Mouse (Mus musculus) intestine, embryonic 14.5 days (tissue): ENCODE results near the gene Gm26620. TPM values are rescaled to one million over a fixed set of nuclear protein-coding genes. Genes with fewer than 3 reads are reported as not detected.

Experiments used
- ATAC-seq: fragments of 200-750 bp; cut with Nextera tagmentation; replicated peaks from 2 replicates; pipeline ENCODE4 v1.8.0; 2017; ENCODE audit warnings: low read depth, moderate number of reproducible peaks, moderate TSS enrichment, moderate library complexity; ENCODE audit not compliant: low FRiP score, low TSS enrichment
- DNase-seq: peaks from one replicate; pipeline ENCODE4 v3.0.0-alpha.2; 2018; ENCODE audit warnings: low spot score
- H3K27ac ChIP-seq: fragments of 300-500 bp; sonication (generic); 2 replicates; pipeline ENCODE4 v1.5.1; 2014; ENCODE audit warnings: low read depth, mild to moderate bottlenecking, control low read depth
- H3K27me3 ChIP-seq: fragments of 300-500 bp; sonication (generic); replicated peaks from 2 replicates; pipeline ENCODE4 v1.6.1; 2014; ENCODE audit warnings: low read length, control low read depth; ENCODE audit not compliant: control insufficient read depth, insufficient read depth
- H3K36me3 ChIP-seq: fragments of 300-500 bp; sonication (generic); 2 replicates; pipeline ENCODE4 v1.6.1; 2014; ENCODE audit warnings: low read length, control low read depth; ENCODE audit not compliant: control insufficient read depth, insufficient read depth
- H3K4me1 ChIP-seq: fragments of 300-500 bp; sonication (generic); replicated peaks from 2 replicates; pipeline ENCODE4 v1.6.1; 2014; ENCODE audit warnings: low read length, control low read depth, mixed read lengths; ENCODE audit not compliant: control insufficient read depth, insufficient read depth
- H3K4me2 ChIP-seq: fragments of 300-500 bp; sonication (generic); 2 replicates; pipeline ENCODE4 v1.6.1; 2014; ENCODE audit warnings: low read length
- H3K4me3 ChIP-seq: fragments of 300-500 bp; sonication (generic); 2 replicates; pipeline ENCODE4 v1.5.1; 2014; ENCODE audit warnings: low read depth, low read length, control low read depth, mixed read lengths
- H3K9ac ChIP-seq: fragments of 300-500 bp; sonication (generic); 2 replicates; pipeline ENCODE4 v1.6.1; 2014; ENCODE audit warnings: mild to moderate bottlenecking, low read length
- H3K9me3 ChIP-seq: fragments of 300-500 bp; sonication (generic); 2 replicates; pipeline ENCODE4 v1.6.1; 2016; ENCODE audit warnings: low read length, control low read depth; ENCODE audit not compliant: control insufficient read depth
- WGBS: fragments of 180-500 bp; shearing (Covaris S2); extraction: QIAGEN DNeasy Blood & Tissue Kit; methylation state at CpG from one replicate; pipeline ENCODE4 v1.1.7; 2014; 5-methylcytosine and 5-hydroxymethylcytosine counted together
- polyA plus RNA-seq: library from polyadenylated mRNA; unstranded; fragments of >200 nt; fragmentation: Nextera tagmentation; extraction: Ambion mirVana; gene quantifications from 2 replicates; pipeline ENCODE4 v1.2.1, GENCODE M21; 2014

Gm26620 gene
- polyA plus RNA-seq, 1 experiment from 2014 or later, result 1.1 TPM

DNA sequence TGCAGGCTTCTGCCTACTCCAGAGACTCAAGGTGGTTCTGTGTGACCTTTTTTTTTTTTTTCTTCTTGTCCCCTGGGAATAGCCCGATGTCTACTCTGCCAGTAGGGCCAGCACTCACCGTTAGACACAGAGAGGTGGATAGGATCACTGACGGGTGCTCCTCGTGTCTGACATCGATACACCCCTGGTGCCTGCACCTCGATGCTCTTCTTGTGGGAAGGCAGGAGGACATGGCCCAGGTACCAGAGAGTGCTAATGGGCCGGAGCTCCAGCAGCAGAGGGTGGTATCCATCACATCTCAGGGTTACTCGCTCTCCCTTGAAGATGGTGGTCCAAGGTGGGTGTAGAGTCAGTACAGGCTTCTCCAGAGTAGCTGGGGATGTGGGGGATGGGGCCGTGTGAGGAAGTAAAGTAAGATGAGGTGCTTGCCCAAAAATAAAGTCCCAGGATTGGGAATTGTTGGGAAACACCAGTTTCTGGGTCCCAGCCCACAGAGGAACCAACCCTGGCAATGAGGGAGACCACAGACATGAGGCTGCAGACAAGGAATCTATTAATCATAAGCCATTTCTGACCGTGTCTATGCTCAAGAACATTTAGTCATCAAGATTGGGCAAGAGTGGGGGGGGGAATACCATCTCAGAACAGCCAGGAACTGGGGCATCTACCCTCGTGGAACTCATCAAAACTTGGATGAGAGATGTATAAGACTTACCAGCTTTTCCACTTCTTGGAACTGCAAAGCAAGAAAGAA lies 27.2 kb downstream of the Gm26620 start:
- peaks cover 7% of the 10 kb centered on the region for H3K4me1 ChIP-seq
- H3K4me2 ChIP-seq, result no peak overlapping the region
- H3K9ac ChIP-seq, result no peak overlapping the region
- no peaks in the 10 kb centered on the region for H3K9me3 ChIP-seq
- 87% methylated on average over 11 of the region's 11 CpGs for WGBS
- H3K4me3 ChIP-seq, result no peak overlapping the region
- peaks cover 22% of the 10 kb centered on the region for H3K27me3 ChIP-seq
- DNase-seq, result no peak
- no peak overlapping the region for H3K27ac ChIP-seq
- no peak for ATAC-seq
- H3K36me3 ChIP-seq, result no peaks in the 10 kb centered on the region

DNA sequence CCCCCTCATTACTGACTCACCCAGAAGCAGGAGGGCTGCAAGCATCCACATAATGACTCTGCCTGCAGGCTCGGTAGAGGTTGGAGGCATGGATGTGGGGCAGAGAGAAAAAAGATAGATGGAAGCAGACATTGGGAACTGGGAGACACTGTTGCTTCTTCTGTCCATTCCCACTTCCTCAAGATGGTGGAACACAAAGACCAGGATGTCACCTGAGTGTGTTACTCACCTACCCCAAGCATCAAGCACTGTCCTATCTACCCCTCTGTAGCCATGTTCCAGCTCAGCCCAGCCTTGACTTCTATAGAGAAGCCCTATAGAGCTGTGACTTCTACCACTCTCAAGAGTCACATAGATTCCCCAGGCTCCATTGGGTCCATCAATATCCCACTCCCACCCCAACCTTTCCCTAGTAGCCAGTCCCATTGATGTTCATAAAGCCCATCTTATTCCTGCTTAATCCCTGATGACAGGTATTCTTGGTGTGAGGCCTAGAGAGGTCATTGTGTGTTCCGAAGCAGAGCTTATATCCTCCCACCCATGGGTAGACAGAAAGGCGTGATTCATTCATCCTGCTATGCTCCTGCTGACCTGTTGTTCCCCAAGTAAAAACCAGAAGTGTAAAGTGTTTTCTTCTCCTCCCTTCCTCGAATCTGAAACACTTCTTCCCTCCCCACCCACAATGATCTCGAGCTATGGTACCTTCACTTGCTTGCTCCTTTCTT lies 28.2 kb downstream of the Gm26620 start, which contains the start of gene Fcrlb:
TSS of gene Fcrlb (minus strand) at position 51 of the 725 bp plus-strand sequence.
- Histone ChIP-seq H3K27me3 (peaks cover 12% of the 10 kb centered on the region), H3K4me1 (peaks cover 5% of the 10 kb centered on the region), H3K9ac (no peak within 1 kb of the TSS), H3K9me3 (no peaks in the 10 kb centered on the region), H3K36me3 (no peaks in the 10 kb centered on the region), H3K4me2 (no peak within 1 kb of the TSS), H3K4me3 (no peak within 1 kb of the TSS), H3K27ac (no peak within 1 kb of the TSS)
- DNase-seq (no peak), ATAC-seq (no peak)
- 71% methylated on average over 5 of the region's 5 CpGs for WGBS

DNA sequence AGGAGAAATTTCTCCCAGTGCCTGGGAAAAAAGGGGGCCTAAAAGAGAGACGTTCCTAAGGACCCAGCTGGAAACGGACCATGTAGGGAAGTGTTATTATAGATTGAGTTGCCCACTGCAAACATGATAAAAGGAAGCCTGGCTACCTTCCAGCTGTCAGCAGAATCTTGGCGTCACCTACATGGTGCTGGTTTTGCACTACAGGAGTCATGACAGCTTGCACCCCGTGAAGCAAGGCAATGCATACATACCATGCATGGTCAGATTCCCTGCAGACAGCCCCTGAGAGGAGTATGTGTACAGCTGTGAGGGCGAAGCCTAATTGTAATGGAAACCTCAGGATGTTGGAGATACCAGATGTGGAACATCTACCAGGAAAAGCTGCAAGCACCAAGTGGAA lies 30.8 kb downstream of the Gm26620 start:
- Histone ChIP-seq H3K27me3 (no peaks in the 10 kb centered on the region), H3K4me2 (no peak overlapping the region), H3K36me3 (no peaks in the 10 kb centered on the region), H3K4me1 (no peaks in the 10 kb centered on the region), H3K27ac (no peak overlapping the region), H3K9ac (no peak overlapping the region), H3K4me3 (no peak overlapping the region), H3K9me3 (no peaks in the 10 kb centered on the region)
- no peak for ATAC-seq
- DNase-seq, result no peak
- WGBS, result 65% methylated on average over 5 of the region's 5 CpGs

DNA sequence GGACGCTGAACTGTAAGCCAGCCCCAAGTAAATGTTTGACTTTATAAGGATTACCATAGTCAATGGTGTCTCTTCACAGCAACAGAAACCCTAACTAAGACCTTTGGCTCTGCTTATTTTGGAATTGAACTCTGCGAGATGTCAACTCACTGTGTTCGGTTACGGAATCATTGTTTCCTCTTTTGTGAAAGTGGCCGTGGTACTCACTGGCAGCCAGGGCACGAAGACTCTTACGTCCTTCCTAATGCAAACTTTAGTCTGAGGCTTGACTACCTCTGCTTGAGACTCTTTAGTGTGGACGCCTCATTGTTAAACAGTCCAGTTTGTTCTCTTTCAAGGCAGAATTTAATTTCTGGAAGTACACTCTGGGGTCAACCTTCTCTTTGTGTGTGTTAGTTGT lies 34.4 kb downstream of the Gm26620 start:
- H3K9ac ChIP-seq, result no peak overlapping the region

DNA sequence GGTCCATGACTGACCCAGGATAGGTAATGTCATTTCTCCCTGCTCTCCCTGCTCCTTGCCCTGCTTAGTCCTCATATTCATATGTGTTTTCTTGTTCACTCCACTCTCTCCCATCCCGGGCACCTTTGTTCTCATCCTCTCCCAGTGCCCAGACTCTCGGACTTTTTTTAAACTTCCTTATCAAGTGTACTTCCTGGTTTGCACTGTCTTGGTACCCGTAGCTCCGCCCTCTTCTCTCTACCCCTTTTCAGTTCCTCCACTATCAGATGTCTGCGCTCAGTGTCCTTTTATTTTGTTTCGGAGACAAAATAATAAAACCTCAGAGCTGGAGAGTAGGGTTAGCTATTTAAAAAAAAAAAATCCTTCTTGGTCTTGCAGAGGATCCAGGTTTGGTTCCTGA lies 39.6 kb downstream of the Gm26620 start:
- 79% methylated on average over 6 of the region's 6 CpGs for WGBS

More for the DNA sequence above, 34.4 kb downstream of the Gm26620 start:
- H3K4me3 ChIP-seq, result no peak overlapping the region
- no peak overlapping the region for H3K27ac ChIP-seq
- H3K4me1 ChIP-seq, result no peaks in the 10 kb centered on the region
- no peaks in the 10 kb centered on the region for H3K27me3 ChIP-seq
- WGBS, result 96% methylated on average over 8 of the region's 8 CpGs
- H3K4me2 ChIP-seq, result no peak overlapping the region
- DNase-seq (no peak), ATAC-seq (no peak)
- H3K36me3 ChIP-seq, result no peaks in the 10 kb centered on the region
- H3K9me3 ChIP-seq, result no peaks in the 10 kb centered on the region

DNA sequence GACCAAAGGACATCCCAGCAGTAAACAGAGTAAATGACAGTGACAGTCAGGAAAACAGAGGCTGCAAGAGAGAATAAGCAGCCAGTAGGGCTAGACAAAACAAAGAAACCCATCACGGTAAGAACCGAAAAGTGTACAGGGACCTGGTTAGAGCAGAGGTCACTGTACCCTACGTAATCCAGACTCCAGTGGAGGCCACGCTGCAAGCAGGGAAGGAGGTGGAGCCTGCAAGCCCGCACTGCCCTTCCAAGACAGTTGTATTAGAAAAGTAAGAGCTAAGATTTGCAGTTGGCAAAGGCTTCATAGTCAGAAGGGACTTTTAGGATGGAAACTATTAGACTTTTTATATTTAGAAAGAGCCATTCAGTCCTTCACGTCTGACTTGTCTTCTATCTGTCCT lies 42.1 kb downstream of the Gm26620 start:
- H3K4me1 ChIP-seq, result no peaks in the 10 kb centered on the region
- H3K9me3 ChIP-seq, result no peaks in the 10 kb centered on the region
- no peaks in the 10 kb centered on the region for H3K27me3 ChIP-seq
- no peak overlapping the region for H3K4me3 ChIP-seq
- DNase-seq (no peak), ATAC-seq (no peak)
- no peak overlapping the region for H3K27ac ChIP-seq
- whole genome bisulfite sequencing, result 39% methylated on average over 6 of the region's 6 CpGs
- H3K4me2 ChIP-seq, result no peak overlapping the region
- H3K9ac ChIP-seq, result no peak overlapping the region
- H3K36me3 ChIP-seq, result no peaks in the 10 kb centered on the region

More for the DNA sequence above, 39.6 kb downstream of the Gm26620 start:
- no peaks in the 10 kb centered on the region for H3K9me3 ChIP-seq
- H3K27ac ChIP-seq, result no peak overlapping the region
- H3K4me2 ChIP-seq, result no peak overlapping the region
- H3K4me1 ChIP-seq, result no peaks in the 10 kb centered on the region
- no peaks in the 10 kb centered on the region for H3K27me3 ChIP-seq
- no peak overlapping the region for H3K9ac ChIP-seq
- no peak overlapping the region for H3K4me3 ChIP-seq
- no peak for ATAC-seq
- DNase-seq, result no peak
- no peaks in the 10 kb centered on the region for H3K36me3 ChIP-seq

DNA sequence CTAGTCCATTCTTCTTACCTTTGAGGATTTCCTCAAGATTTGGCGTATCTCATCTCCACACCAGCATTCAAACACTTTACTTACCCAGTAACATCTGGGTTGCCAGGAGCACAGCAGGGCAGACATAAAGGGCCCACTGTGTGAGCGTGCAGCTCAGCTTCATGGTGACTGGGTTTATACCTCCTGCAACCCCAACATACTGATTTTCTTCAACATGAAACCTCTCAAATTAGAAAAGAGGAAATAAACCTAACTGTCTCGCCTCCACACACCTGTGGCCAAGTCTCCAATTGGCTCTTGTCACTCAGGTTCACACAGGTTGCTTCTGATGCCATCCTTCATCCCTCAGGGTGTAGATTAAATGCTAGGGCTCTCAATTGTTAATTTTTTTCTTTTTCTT lies 42.5 kb downstream of the Gm26620 start, which contains the start of gene Fcrla:
TSS of gene Fcrla (minus strand) at position 206 of the 400 bp plus-strand sequence.
- H3K9me3 ChIP-seq, result no peaks in the 10 kb centered on the region
- no peaks in the 10 kb centered on the region for H3K4me1 ChIP-seq
- no peak within 1 kb of the TSS for H3K4me2 ChIP-seq
- DNase-seq, result no peak
- H3K4me3 ChIP-seq, result no peak within 1 kb of the TSS
- ATAC-seq, result no peak
- H3K36me3 ChIP-seq, result no peaks in the 10 kb centered on the region
- 85% methylated on average over 3 of the region's 3 CpGs for WGBS
- H3K27ac ChIP-seq, result no peak within 1 kb of the TSS
- no peak within 1 kb of the TSS for H3K9ac ChIP-seq
- H3K27me3 ChIP-seq, result no peaks in the 10 kb centered on the region

DNA sequence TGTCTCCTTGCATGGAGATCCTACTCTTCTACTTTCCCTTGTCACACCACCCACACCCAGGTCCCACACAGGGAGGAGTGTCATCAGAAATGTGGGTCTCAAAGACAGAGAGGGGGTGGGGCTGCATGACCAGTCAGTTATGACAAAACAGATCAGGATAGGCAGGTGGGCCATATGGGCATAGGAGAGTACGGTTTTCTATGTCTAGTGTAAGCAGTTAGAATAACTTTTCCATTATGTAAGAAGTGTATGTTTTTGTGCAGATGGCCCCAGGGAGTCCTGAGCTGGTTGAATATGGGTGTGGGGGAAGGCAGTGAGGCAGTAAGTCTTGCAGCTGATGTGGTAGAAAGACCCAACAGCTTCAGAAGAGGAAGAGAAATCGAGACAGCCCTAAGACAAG lies 43.6 kb downstream of the Gm26620 start:
- Histone ChIP-seq H3K9ac (no peak overlapping the region), H3K4me2 (no peak overlapping the region), H3K36me3 (no peaks in the 10 kb centered on the region), H3K4me1 (no peaks in the 10 kb centered on the region), H3K4me3 (no peak overlapping the region), H3K27me3 (no peaks in the 10 kb centered on the region), H3K27ac (no peak overlapping the region), H3K9me3 (no peaks in the 10 kb centered on the region)
- DNase-seq, result no peak
- ATAC-seq, result no peak
- 61% methylated on average over 2 of the region's 2 CpGs for WGBS
